Mouse (Mus musculus): ENCODE measurements around the gene Lrrc27.

DNA sequence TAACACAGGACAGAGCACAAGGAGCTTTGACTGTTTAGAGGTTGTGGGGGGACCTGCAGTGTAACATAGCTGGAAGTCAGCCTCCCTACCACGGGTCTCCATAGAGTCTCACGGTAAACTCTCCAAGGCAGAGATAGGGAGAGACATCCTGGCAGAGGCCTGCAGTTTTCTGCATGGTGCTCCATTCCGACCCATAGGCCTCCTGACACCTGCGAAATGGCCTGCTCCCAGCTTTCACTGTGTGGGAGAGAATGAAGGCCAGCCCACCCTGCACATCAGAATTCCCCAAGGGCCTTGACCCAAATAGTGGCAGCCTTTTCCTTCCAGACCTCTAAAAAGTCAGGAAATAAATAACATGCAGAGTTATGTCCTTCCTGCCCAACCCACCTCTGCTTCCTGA is 22.2 kb upstream of the Lrrc27 start:
- TF ChIP-seq CTCF (conservative IDR thresholded peaks at IDR 0.05; ENCODE audit: insufficient read depth, insufficient read length, low read depth, low read length) = no peak
- TF ChIP-seq POLR2A (IDR thresholded peaks at IDR 0.05; ENCODE audit: low read depth, low read length) = no peak

Measured in kidney, adult 2 months (tissue).